Mouse (Mus musculus) T-cell, adult 2 months (primary cell): ENCODE data around the gene Egln3.

Experiments
- DNase-seq: peaks from one replicate; pipeline ENCODE4 v3.0.0; 2022; ENCODE audit warnings: low spot score

The Egln3 gene

GRCm38 (mm10) chr12:54162637-54163131, 41.0 kb downstream of the Egln3 start:
- DNase-seq, result no peak

- no peak for DNase-seq
These were observed 42.0 kb downstream of the Egln3 start for GRCm38 (mm10) chr12:54161468-54162202.

- no peak for DNase-seq
These were observed 43.4 kb downstream of the Egln3 start for GRCm38 (mm10) chr12:54160279-54160678.

- no peak for DNase-seq
These were observed 48.9 kb downstream of the Egln3 start for GRCm38 (mm10) chr12:54154771-54155170.

- DNase-seq, result no peak
These were observed 56.6 kb downstream of the Egln3 start for GRCm38 (mm10) chr12:54146943-54147556.
